9 mouse cellular contexts compared by ENCODE assay signal in the genomic region with DNA sequence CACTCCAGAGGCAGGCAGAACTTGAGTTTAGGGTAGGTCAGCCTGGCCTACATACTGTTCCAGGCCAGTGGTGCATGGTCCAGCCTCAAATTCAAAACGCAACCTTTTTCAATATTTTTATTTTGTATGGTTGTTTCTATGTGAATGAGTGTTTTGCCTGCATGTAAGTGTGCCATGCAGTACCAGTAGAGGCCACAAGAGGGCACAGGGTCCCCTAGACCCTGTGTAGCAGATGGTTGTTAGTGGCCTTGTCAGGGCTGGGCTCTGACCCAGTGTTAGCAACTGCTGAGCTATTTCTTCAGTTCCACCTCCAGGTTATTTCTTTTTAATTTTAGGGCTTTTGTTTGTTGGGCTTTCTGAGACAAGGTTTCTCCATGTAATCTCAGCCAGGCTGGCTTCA. TPM values are rescaled to one million over a fixed set of nuclear protein-coding genes. Genes with fewer than 3 reads are reported as not detected.
DNase-seq lines count a peak whose midpoint lies in the region; ATAC-seq and TF ChIP-seq lines count a peak whose summit lies in the region.
"Had no signal": no experiment of that assay in that cellular context is flagged by ENCODE, and none has a peak within 500 bp of the region (broad histone marks: within the 10 kb centered on the region; RNA-seq: fewer than 3 reads in every experiment).

No protein-coding gene starts in this region.

- H3K27me3 ChIP-seq in G1E (ENCODE audit: insufficient read depth, low read length) = peaks cover 4% of the 10 kb centered on the region; the same call in 1 of the 2 replicates
- no peaks in the 10 kb centered on the region for H3K27me3 ChIP-seq in forebrain, embryonic 15.5 days
- H3K27me3 ChIP-seq: heart, embryonic 13.5 days had no signal

- H3K4me2 ChIP-seq in forebrain, embryonic 15.5 days (replicated peaks) = no peak overlapping the region
- H3K4me2 ChIP-seq: heart, embryonic 13.5 days had no signal

- no peaks in the 10 kb centered on the region for H3K9me3 ChIP-seq in G1E (replicated peaks)
- H3K9me3 ChIP-seq in forebrain, embryonic 15.5 days = no peaks in the 10 kb centered on the region
- H3K9me3 ChIP-seq: heart, embryonic 13.5 days had no signal

- H3K36me3 ChIP-seq in G1E (replicated peaks) = peaks cover 17% of the 10 kb centered on the region
- peaks cover 26% of the 10 kb centered on the region for H3K36me3 ChIP-seq in forebrain, embryonic 15.5 days

- 0 out of 2 replicates have a peak overlapping the region, but pooled peaks have one; percentile 4 for H3K27ac ChIP-seq in forebrain, embryonic 15.5 days (replicated peaks)
- H3K27ac ChIP-seq: heart, embryonic 13.5 days had no signal

- 12% methylated on average over 1 of the region's 1 CpGs for WGBS in forebrain, embryonic 15.5 days

- H3K4me1 ChIP-seq in G1E (ENCODE audit: insufficient read depth, low read depth, low read length) = no peaks in the 10 kb centered on the region; the same call in 1 of the 2 replicates
- peaks cover 4% of the 10 kb centered on the region; the same call in 1 of the 2 replicates for H3K4me1 ChIP-seq in forebrain, embryonic 15.5 days

- intact Hi-C loops in heart, postnatal 25 days (cut with DNase I) = loop anchor here (1.0 to 5.0 kb wide), 2 partner anchors 57 to 105 kb away; no protein-coding TSS in a partner anchor

- H3K4me3 ChIP-seq in G1E (ENCODE audit: low read depth, low read length) = no peak overlapping the region
- H3K4me3 ChIP-seq in forebrain, embryonic 15.5 days = no peak overlapping the region
- H3K4me3 ChIP-seq: heart, embryonic 13.5 days had no signal

- no peak overlapping the region for H3K9ac ChIP-seq in forebrain, embryonic 15.5 days (replicated peaks)
- H3K9ac ChIP-seq: heart, embryonic 13.5 days had no signal

- DNase-seq in G1E (ENCODE audit: low spot score) = no peak
- peak; percentile 39 for DNase-seq in heart, postnatal 25 days (ENCODE audit: low spot score)
- peak; percentile 32 for DNase-seq in layer of hippocampus, adult 9-10 months (ENCODE audit: low spot score)
- peak; percentile 86 for DNase-seq in lung, postnatal 10 days
- peak; percentile 93 for DNase-seq in retina, embryonic 14.5 days (ENCODE audit: low spot score)
- peak; percentile 72 for DNase-seq in thymus, postnatal 25 days

- no peak for ATAC-seq in G1E (ENCODE audit: extremely low read depth, insufficient number of reproducible peaks, low FRiP score, poor library complexity, severe bottlenecking)
- peak; percentile 84; the same call in 1 of the 2 replicates for ATAC-seq in cerebellum, adult (ENCODE audit: insufficient number of reproducible peaks, low FRiP score, low TSS enrichment)
- ATAC-seq in forebrain, embryonic 15.5 days (replicated peaks) = 0 out of 2 replicates have a peak, but pooled peaks have one; percentile 72

- peak; percentile 83 for TF ChIP-seq CTCF in G1E (IDR thresholded peaks at IDR 0.05; ENCODE audit: low read depth, low read length)

RNA-seq across cellular contexts. Expression of a gene that starts 15.1 kb away (rescaled TPM):
- total RNA-seq in G1E (2014; fragmentation: Nextera tagmentation) = 12.0 and 15.3 TPM in 2 replicates
- total RNA-seq in G1E (2017) = 57.2 and 77.1 TPM in 2 replicates
- 2.3 and 2.8 TPM in 2 replicates for polyA plus RNA-seq in G1E (2012)
- 28.7 and 29.1 TPM in 2 replicates for polyA plus RNA-seq in forebrain, embryonic 15.5 days (2015; fragmentation: Nextera tagmentation; extraction: Ambion mirVana)
- total RNA-seq in heart, postnatal 25 days (2021) = 10 to 100 TPM; 18.6 to 22.7 TPM

RNA-seq across cellular contexts. Expression of a gene that starts 15.5 kb away (rescaled TPM):
- total RNA-seq in G1E (2014; fragmentation: Nextera tagmentation) = 223 and 238 TPM in 2 replicates
- 120 and 127 TPM in 2 replicates for total RNA-seq in G1E (2017)
- 64.7 and 74.1 TPM in 2 replicates for polyA plus RNA-seq in G1E (2012)
- 434 and 436 TPM in 2 replicates for polyA plus RNA-seq in forebrain, embryonic 15.5 days (2015; fragmentation: Nextera tagmentation; extraction: Ambion mirVana)
- 10 to 100 TPM; 77.5 to 84.0 TPM for total RNA-seq in heart, postnatal 25 days (2021)

RNA-seq across cellular contexts. Expression of a gene that starts 27.3 kb away (rescaled TPM):
- total RNA-seq in G1E (2014; fragmentation: Nextera tagmentation) (not detected in 2 replicates), G1E (2017) (0.64 and 0.87 TPM in 2 replicates)
- 0.14 and 0.17 TPM in 2 replicates for polyA plus RNA-seq in G1E (2012)
- 16.1 and 17.8 TPM in 2 replicates for polyA plus RNA-seq in forebrain, embryonic 15.5 days (2015; fragmentation: Nextera tagmentation; extraction: Ambion mirVana)
- total RNA-seq in heart, postnatal 25 days (2021) = 1 to 10 TPM; 3.5 to 3.7 TPM
